Mouse (Mus musculus) heart, embryonic 10.5 days (tissue): Measurements from ENCODE around the gene Sh2b3. TPM values are rescaled to one million over a fixed set of nuclear protein-coding genes. Genes with fewer than 3 reads are reported as not detected.
"Not testable (repeated sequence)": the region's sequence is repeated elsewhere in the genome, so short reads cannot be mapped to it uniquely, and the experiment has no call there.

ENCODE experiments used
- DNase-seq: peaks from one replicate; pipeline ENCODE4 v3.0.0-alpha.2; 2017; ENCODE audit warnings: low spot score
- H3K27ac ChIP-seq: fragments of 300-500 bp; sonication (generic); 2 replicates; pipeline ENCODE4 v1.5.1; 2016; ENCODE audit warnings: mild to moderate bottlenecking
- H3K27me3 ChIP-seq: fragments of 300-500 bp; sonication (generic); 2 replicates; pipeline ENCODE4 v1.6.1; 2016; ENCODE audit warnings: mild to moderate bottlenecking; ENCODE audit not compliant: poor library complexity, insufficient read depth, severe bottlenecking
- H3K36me3 ChIP-seq: fragments of 300-500 bp; sonication (generic); 2 replicates; pipeline ENCODE4 v1.6.1; 2016; ENCODE audit warnings: mild to moderate bottlenecking, moderate library complexity
- H3K4me1 ChIP-seq: fragments of 300-500 bp; sonication (generic); 2 replicates; pipeline ENCODE4 v1.6.1; 2016; ENCODE audit warnings: mild to moderate bottlenecking
- H3K4me3 ChIP-seq: fragments of 300-500 bp; sonication (generic); 2 replicates; pipeline ENCODE4 v1.5.1; 2016; ENCODE audit warnings: mild to moderate bottlenecking, moderate library complexity
- H3K9me3 ChIP-seq: fragments of 300-500 bp; sonication (generic); 2 replicates; pipeline ENCODE4 v1.6.1; 2016; ENCODE audit warnings: mild to moderate bottlenecking, moderate library complexity
- WGBS: fragments of 180-500 bp; shearing (Covaris S2); methylation state at CpG from one replicate; pipeline ENCODE4 v1.1.7; 2016; 5-methylcytosine and 5-hydroxymethylcytosine counted together
- polyA plus RNA-seq: library from polyadenylated mRNA; unstranded; fragments of >200 nt; fragmentation: Nextera tagmentation; extraction: Ambion mirVana; gene quantifications from 2 replicates; pipeline ENCODE4 v1.2.1, GENCODE M21; 2016

The Sh2b3 gene
- polyA plus RNA-seq, 1 experiment from 2014 or later = 15.3 TPM

DNA sequence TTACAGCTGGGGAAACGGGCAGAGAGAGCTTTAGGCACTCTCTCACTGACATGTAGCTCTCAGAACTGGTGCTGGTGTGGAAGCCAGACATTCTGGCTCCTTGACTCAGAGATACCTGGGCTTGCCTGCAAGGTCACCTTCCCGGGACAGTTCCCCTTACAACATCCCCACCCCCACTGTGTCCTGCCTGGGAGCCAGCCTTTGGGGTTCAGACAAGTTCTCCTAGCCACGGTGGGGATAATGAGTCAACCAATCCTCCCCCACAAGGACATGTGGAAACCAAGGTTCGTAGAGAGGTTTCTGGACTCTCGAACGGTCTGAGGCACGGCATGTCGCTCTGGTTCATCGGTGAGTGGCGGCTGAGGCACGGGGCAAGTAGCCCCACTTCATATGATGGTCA, 19.3 kb upstream of the Sh2b3 start:
- peaks cover 71% of the 10 kb centered on the region for H3K36me3 ChIP-seq
- no peak overlapping the region for H3K4me3 ChIP-seq
- WGBS = 75% methylated on average over 11 of the region's 11 CpGs
- peaks cover 8% of the 10 kb centered on the region for H3K9me3 ChIP-seq
- H3K4me1 ChIP-seq = peaks cover 14% of the 10 kb centered on the region
- no peak for DNase-seq
- H3K27ac ChIP-seq = peak overlapping the region; percentile 24; the same call in 1 of the 2 replicates
- no peaks in the 10 kb centered on the region for H3K27me3 ChIP-seq

DNA sequence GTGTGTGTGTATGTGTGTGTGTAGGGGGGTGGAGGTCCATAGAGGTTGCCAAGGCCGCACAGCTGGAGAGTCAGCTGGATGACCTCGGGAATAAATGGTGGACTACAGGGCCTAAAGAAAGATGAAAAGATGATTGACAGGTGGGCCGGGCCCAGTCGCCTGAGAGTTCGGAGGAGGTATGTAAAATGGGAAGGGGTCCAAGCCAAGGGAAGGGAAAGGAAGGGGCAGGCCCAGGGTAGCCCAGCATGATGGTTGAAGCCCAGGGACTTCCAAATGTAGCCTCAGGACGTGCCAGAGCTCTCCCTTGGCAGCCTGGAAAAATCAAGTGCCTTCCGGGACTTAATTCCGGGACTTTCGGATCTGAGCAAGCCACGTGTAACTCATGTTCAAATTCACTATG, 17.3 kb upstream of the Sh2b3 start:
- no peak overlapping the region for H3K27ac ChIP-seq
- H3K27me3 ChIP-seq = no peaks in the 10 kb centered on the region
- H3K9me3 ChIP-seq = no peaks in the 10 kb centered on the region
- 83% methylated on average over 10 of the region's 10 CpGs for WGBS
- no peak overlapping the region for H3K4me3 ChIP-seq
- DNase-seq = no peak
- H3K36me3 ChIP-seq = peaks cover 63% of the 10 kb centered on the region
- peaks cover 32% of the 10 kb centered on the region for H3K4me1 ChIP-seq

DNA sequence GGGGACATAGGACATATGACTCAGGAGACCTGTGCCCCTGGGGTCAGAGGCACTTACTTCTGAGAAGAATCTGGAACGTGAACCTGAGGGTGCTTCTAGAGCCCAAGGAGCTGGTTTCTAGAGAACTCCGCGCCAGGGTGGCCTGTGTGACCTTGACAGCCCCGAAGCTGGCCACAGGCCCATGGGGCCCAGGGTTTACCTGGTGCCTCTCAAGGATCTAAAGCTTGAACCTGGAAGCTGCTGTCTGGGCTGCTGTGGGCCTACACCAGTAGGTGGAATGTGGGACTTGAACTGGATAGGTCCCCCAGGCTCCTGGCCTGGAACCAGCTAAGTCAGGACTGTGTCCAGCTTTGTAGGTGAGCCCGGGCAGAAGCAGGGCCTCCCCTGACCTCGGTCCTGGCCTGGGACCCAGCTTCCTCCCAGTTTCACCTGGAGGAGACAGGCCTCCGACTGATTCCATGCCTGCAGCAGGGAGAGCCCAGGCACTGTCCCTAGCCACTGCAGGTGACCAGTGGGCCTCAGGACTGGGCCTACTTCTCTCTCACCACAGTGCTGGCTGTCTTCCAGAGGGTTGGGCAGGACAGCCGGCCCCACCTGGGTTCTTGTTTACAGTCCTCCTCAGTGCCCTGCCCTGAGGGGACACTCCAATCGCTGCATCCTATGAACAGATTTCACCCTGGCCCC, 16.1 kb upstream of the Sh2b3 start:
- Histone ChIP-seq H3K36me3 (peaks cover 60% of the 10 kb centered on the region), H3K4me1 (peaks cover 37% of the 10 kb centered on the region)
- WGBS = 88% methylated on average over 9 of the region's 9 CpGs

DNA sequence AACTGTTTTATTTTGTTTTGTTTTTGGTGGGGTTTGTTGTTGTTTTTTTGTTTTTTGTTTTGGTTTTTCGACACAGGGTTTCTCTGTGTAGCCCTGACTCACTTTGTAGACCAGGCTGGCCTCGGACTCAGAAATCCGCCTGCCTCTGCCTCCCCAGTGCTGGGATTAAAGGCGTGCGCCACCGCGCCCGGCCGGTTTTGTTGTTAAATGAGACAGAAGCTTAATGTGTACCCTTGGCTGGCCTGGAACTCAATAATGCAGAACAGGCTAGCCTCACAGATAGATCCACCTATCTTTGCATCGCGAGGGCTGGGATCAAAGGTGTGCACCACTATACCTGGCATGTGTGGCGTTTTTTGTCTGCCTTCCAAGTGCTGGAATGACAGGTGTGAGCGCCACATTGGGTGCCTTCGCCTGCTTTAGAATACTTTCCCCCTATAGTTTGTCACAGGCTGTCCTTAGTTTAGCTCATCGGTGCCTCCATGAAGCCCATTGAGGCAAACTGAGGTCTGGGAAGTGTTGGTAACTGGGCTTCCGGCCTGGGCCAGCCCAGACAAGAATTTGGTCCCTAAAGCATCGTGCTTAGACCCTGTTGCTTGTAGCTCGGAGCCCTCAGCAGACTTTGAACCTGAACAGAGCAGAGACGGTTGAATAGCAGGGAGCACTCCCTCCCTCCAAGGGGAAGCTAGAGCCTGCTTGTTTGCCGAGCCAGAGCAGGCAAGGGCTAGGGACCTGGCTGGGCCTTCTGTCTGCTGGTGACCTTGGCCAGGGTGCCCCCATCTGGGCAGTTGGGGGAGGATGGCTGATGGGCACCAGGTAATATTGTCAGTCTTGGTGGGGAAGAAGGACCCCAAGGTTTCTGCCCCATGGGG, 12.3 kb upstream of the Sh2b3 start:
- H3K9me3 ChIP-seq = no peaks in the 10 kb centered on the region
- peak overlapping the region; percentile 92 for H3K27ac ChIP-seq
- peak overlapping the region; percentile 79 for H3K4me3 ChIP-seq
- peaks cover 14% of the 10 kb centered on the region; the same call in 1 of the 2 replicates for H3K27me3 ChIP-seq
- H3K36me3 ChIP-seq = peaks cover 36% of the 10 kb centered on the region
- peaks cover 43% of the 10 kb centered on the region for H3K4me1 ChIP-seq
- 39% methylated on average over 20 of the region's 20 CpGs for WGBS
- no peak for DNase-seq

More for the DNA sequence above, 16.1 kb upstream of the Sh2b3 start:
- H3K9me3 ChIP-seq = no peaks in the 10 kb centered on the region
- no peaks in the 10 kb centered on the region for H3K27me3 ChIP-seq
- no peak overlapping the region for H3K4me3 ChIP-seq
- DNase-seq = no peak
- no peak overlapping the region for H3K27ac ChIP-seq

DNA sequence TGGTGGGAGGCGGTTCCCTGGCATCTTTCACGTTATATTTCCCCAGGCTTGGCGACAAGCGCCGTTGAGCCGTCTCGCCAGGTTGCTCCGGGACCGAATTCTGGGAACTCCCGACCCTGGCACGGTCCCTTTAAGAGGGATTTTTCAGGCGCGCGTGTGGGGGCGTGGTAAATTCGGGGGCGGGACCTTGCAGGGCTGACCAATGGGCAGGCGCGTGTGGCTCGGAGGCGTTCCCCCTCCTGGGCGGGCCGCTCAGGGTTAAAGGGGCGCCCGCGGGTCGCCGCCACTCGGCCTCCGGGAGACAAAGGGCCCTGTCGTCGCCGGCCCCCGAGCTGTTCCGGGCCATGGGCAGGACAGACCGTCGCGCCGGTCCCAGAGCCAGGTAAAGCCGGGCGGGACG, 11.3 kb upstream of the Sh2b3 start, which contains the start of gene Pheta1:
Gene Pheta1, plus strand, starts transcription at position 242 of the 400 bp plus-strand sequence.
- Histone ChIP-seq H3K4me1 (peaks cover 43% of the 10 kb centered on the region), H3K27me3 (peaks cover 23% of the 10 kb centered on the region), H3K27ac (peak within 1 kb of the TSS; percentile 92), H3K36me3 (peaks cover 27% of the 10 kb centered on the region), H3K9me3 (no peaks in the 10 kb centered on the region), H3K4me3 (peak within 1 kb of the TSS; percentile 79)
- DNase-seq = peak; percentile 96
- WGBS = under 1% methylated on average over 42 of the region's 42 CpGs

DNA sequence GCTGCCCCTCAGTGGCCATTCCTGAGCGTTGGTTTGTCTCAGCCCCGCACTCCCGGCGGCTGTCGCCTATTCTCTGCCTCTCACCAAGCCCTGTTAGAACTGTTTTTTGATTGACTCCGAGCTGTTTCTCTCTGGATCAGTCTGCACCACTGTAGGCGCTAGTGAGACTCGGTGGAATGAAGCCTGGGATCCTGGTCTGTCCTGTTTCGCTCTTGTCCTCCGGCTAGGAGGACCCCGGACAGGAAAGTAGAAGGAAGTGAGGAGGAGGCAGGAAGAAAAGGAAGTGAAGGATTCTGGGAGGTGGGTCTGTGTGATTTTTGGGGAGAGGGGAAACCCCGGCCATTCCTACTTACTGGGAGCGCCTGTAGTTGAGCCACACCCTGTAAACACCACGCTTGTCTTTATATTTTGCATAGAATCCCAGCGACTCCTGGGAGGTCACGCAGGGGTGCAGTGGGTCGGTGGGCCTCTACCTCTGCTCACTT, 10.6 kb upstream of the Sh2b3 start:
- peak; percentile 81 for DNase-seq
- peaks cover 46% of the 10 kb centered on the region for H3K4me1 ChIP-seq
- 1% methylated on average over 17 of the region's 17 CpGs for WGBS

DNA sequence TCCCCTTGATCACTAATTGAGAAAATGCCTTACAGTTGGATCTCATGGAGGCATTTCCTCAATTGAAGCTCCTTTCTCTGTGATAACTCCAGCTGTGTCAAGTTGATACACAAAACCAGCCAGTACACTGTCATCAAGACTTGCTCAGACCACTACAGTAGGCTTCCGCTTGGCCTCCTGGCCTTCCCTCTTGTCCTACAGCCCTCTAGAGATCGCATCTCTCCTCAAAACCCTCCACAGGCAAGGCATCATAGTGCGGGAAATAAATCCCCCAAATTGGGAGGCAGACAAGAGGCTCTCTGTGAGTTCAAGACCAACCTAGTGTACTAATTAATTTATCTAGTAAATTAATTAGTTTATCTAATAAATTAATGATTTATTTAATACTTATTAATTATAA, 9.8 kb upstream of the Sh2b3 start:
- not testable (repeated sequence) for DNase-seq, H3K9me3 ChIP-seq, H3K4me3 ChIP-seq, H3K27ac ChIP-seq
- 86% methylated on average over 3 of the region's 3 CpGs for WGBS
- Histone ChIP-seq H3K36me3 (peaks cover 12% of the 10 kb centered on the region), H3K4me1 (peaks cover 53% of the 10 kb centered on the region), H3K27me3 (peaks cover 34% of the 10 kb centered on the region)

More for the DNA sequence above, 10.6 kb upstream of the Sh2b3 start:
- H3K36me3 ChIP-seq = peaks cover 20% of the 10 kb centered on the region
- H3K4me3 ChIP-seq = peak overlapping the region; percentile 79
- peak overlapping the region; percentile 92 for H3K27ac ChIP-seq
- H3K9me3 ChIP-seq = no peaks in the 10 kb centered on the region
- peaks cover 29% of the 10 kb centered on the region for H3K27me3 ChIP-seq

DNA sequence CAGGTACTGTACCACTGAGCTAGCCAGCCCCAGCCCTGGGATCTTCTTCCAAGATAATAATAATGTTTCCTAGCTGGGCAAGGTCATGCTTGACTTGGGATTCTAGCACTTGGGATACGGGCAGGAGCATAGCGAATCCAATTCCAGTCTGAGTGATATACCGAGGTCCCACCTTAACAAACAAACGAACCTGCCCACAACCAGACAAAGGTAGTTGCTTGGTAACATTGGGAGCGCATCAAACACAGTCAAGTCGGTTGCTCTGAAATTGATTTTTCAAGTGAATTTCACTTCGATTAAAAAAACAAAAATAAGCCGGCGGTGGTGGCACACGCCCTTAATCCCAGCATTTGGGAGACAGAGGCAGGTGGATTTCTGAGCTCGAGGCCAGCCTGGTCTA, 8.9 kb upstream of the Sh2b3 start:
- H3K4me1 ChIP-seq = peaks cover 54% of the 10 kb centered on the region
- peaks cover 40% of the 10 kb centered on the region for H3K27me3 ChIP-seq
- 70% methylated on average over 11 of the region's 11 CpGs for WGBS

DNA sequence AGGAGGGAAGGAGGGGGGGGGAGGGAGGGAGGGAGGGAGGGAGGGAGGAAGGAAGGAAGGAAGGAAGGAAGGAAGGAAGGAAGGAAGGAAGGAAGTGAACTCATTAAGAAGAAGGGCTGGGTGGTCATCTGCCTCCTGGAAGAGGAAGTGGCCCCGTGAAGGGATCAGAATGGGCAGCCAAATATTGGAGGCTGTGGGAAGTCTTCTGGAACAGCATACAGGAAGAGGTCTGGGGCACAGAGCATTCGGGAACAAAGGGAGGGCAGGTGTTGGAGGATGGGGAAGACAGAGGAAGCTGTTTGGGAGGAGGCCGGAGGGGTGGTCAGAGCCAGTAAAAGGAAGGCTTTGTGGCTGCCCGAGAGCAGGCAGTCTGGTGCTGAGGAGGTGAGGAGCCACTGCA, 7.9 kb upstream of the Sh2b3 start:
- Histone ChIP-seq H3K4me3 (no peak overlapping the region), H3K27ac (peak overlapping the region; percentile 4; the same call in 1 of the 2 replicates)

More for the DNA sequence above, 8.9 kb upstream of the Sh2b3 start:
- no peak for DNase-seq
- no peak overlapping the region for H3K27ac ChIP-seq
- no peaks in the 10 kb centered on the region for H3K9me3 ChIP-seq
- H3K4me3 ChIP-seq = no peak overlapping the region
- H3K36me3 ChIP-seq = 0 out of 2 replicates have a peak, but pooled peaks cover 2% of the 10 kb centered on the region

DNA sequence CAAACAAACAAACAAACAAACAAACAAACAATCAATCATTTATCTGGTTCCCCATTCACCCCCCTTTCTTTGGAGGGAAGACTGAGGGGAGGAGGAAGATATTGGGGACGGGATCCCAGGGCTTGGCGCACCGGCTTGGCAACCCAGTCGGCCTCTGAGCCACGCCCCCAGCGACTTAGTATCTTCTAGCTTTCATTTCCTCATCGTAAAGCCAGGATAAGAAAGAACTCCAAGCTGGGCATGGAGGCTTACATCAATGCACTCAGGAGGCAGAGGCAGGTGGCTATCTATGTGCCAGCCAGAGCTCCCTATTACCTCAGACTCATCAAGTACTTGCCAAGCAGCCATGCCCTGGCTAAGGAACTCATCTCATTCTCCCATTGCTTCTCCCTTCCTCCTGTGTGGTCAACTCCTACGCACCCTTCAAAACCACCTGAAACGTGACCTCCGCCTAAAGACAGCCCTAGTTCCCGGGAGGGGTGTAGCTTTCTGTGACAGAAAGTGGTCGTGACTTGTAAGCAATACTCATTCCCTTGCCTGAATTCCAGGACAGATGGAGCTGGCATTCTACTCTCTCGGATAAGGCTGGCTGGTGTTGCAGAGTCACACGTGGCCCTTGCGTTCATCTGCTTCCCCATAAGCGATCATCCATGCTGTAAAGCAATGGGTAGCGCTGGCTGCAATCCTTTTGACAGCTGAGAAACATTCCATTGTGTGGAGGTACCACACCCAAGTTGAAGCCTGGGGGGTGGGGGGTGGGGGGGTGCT, 5.9 kb upstream of the Sh2b3 start:
- no peak for DNase-seq
- Histone ChIP-seq H3K4me1 (peaks cover 45% of the 10 kb centered on the region), H3K27ac (no peak overlapping the region), H3K4me3 (peak overlapping the region; percentile 67), H3K9me3 (no peaks in the 10 kb centered on the region), H3K27me3 (peaks cover 48% of the 10 kb centered on the region), H3K36me3 (no peaks in the 10 kb centered on the region)
- WGBS = 15% methylated on average over 17 of the region's 17 CpGs

More for the DNA sequence above, 7.9 kb upstream of the Sh2b3 start:
- Histone ChIP-seq H3K36me3 (no peaks in the 10 kb centered on the region), H3K4me1 (peaks cover 45% of the 10 kb centered on the region), H3K27me3 (peaks cover 40% of the 10 kb centered on the region), H3K9me3 (no peaks in the 10 kb centered on the region)
- WGBS = 31% methylated on average over 4 of the region's 4 CpGs
- no peak for DNase-seq

DNA sequence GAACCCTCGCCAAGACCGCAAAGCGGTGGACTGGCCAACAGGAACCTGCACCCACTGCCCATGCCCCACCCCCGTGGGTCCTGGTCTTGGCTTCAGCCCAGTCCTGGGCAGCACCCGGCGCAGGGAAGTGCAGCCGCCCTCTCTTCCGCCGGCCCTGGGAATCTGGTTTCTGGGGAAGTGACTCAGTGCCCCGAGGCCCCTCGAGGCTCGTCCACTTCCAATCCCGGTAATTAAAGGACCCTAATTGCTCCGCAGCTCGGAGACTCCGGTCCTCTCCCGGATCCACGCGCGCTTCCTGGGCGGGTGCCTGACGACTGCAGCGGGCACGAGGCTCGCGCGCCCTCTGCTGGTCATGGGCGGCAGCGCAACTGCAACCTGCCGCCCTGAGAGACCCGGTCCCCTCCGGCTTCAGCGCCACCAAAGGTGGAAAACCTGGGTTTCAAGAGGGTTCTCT, 5.2 kb upstream of the Sh2b3 start:
- DNase-seq = peak; percentile 89
- WGBS = 1% methylated on average over 33 of the region's 33 CpGs
- H3K27me3 ChIP-seq = peaks cover 48% of the 10 kb centered on the region
- no peaks in the 10 kb centered on the region for H3K36me3 ChIP-seq
- H3K4me1 ChIP-seq = peaks cover 45% of the 10 kb centered on the region
- peak overlapping the region; percentile 67 for H3K4me3 ChIP-seq
- H3K27ac ChIP-seq = peak overlapping the region; percentile 87
- no peaks in the 10 kb centered on the region for H3K9me3 ChIP-seq

DNA sequence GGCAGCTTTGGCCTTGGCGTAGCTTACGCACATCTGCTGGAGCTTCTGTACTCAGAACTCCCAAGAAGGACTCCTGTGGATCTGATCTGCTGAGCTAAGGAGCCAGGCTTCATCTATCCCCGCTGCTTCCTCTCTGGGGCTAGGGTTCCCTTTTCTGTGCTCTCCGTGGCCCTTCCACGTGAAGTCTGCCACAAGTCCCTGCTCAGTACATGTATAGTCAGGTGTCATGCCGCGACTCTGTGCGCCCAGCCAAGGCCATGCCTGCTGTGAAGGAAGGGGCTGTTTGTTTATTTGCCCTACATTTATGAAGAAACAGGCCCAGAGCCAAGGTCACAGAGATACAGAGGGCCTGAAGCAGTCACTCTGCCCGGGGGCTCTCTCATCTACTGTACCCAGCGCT, 4.5 kb upstream of the Sh2b3 start:
- no peak for DNase-seq
- H3K36me3 ChIP-seq = no peaks in the 10 kb centered on the region
- peaks cover 48% of the 10 kb centered on the region for H3K27me3 ChIP-seq
- peak overlapping the region; percentile 67; the same call in 1 of the 2 replicates for H3K4me3 ChIP-seq
- 44% methylated on average over 10 of the region's 10 CpGs for WGBS
- no peaks in the 10 kb centered on the region for H3K9me3 ChIP-seq
- H3K27ac ChIP-seq = no peak overlapping the region
- H3K4me1 ChIP-seq = peaks cover 49% of the 10 kb centered on the region
